Mouse (Mus musculus): ENCODE data around the gene Igfn1.

DNA sequence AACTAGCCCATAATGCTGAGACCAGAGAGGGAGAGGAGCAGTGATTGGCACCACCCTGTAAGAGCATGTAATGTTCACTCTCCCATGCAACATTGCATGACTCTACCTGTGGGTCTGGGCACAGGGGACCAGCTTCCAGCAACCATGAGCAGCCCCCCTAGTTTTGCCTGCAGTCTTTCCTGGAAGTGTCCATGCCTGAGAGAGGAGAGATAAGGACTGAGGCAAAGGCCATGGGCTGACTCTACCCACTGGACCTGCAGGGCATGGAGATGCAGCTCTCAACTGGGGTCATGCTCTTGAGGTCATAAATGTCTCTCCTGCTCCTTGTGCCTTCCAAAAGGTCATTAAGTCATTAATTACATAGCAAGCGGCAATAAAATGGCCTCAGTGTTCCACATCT, 70.1 kb downstream of the Igfn1 start:
- TF ChIP-seq CTCF (IDR thresholded peaks at IDR 0.05; ENCODE audit: extremely low read depth, insufficient read depth, low read length) (no peak), POLR2A (IDR thresholded peaks at IDR 0.05; ENCODE audit: extremely low read depth, insufficient read depth, low read length) (no peak)

Measured in cortical plate, adult 2 months (tissue).